Mouse (Mus musculus) urinary bladder, postnatal 4 days (tissue): ENCODE results near the gene BC017158.
A peak's percentile ranks its signal among the peaks of the same experiment; 100 is the strongest.

Experiments used
- DNase-seq, 2 experiments: peaks; one replicate each; pipeline ENCODE4 v3.0.0; 2021 to 2022; ENCODE audit warnings: low spot score in 2 of 2

BC017158 gene

GRCm38 (mm10) chr7:128256783-128257334 is 41.1 kb downstream of the BC017158 start:
- DNase-seq: no peak

GRCm38 (mm10) chr7:128255757-128256156 is 42.2 kb downstream of the BC017158 start:
- no peak for DNase-seq

- DNase-seq: no peak
These were observed 43.0 kb downstream of the BC017158 start for GRCm38 (mm10) chr7:128254978-128255377.

- peak in 1 of 2 experiments; percentile 59 for DNase-seq
These were observed 45.4 kb downstream of the BC017158 start for GRCm38 (mm10) chr7:128252609-128253008.

GRCm38 (mm10) chr7:128251946-128252345 is 46.0 kb downstream of the BC017158 start:
- peak in 1 of 2 experiments; percentile 55 for DNase-seq

GRCm38 (mm10) chr7:128249998-128250397 is 48.0 kb downstream of the BC017158 start:
- no peak for DNase-seq

GRCm38 (mm10) chr7:128248081-128249042 is 49.6 kb downstream of the BC017158 start:
- DNase-seq: peak in 1 of 2 experiments; percentile 57

- DNase-seq: peak; percentile 73 to 90
These were observed 50.5 kb downstream of the BC017158 start for GRCm38 (mm10) chr7:128247443-128247842.

GRCm38 (mm10) chr7:128246496-128247391 is 51.2 kb downstream of the BC017158 start, which contains the start of gene Tgfb1i1:
Tgfb1i1 (plus strand) TSS chr7:128246812.
- DNase-seq: peak; percentile 70 to 72

- DNase-seq: peak in 1 of 2 experiments; percentile 54
These were observed 52.4 kb downstream of the BC017158 start for GRCm38 (mm10) chr7:128245547-128245946.

- peak in 1 of 2 experiments; percentile 57 for DNase-seq
These were observed 53.5 kb downstream of the BC017158 start for GRCm38 (mm10) chr7:128244410-128245025.

GRCm38 (mm10) chr7:128243921-128244320 is 54.0 kb downstream of the BC017158 start:
- DNase-seq: peak in 1 of 2 experiments; percentile 61

GRCm38 (mm10) chr7:128242331-128242730 is 55.6 kb downstream of the BC017158 start:
- no peak for DNase-seq

- no peak for DNase-seq
These were observed 57.7 kb downstream of the BC017158 start for GRCm38 (mm10) chr7:128240131-128240784.

- DNase-seq: no peak
These were observed 59.0 kb downstream of the BC017158 start for GRCm38 (mm10) chr7:128238991-128239390.

GRCm38 (mm10) chr7:128237927-128238778 is 59.8 kb downstream of the BC017158 start, which contains the start of gene 9130023H24Rik:
9130023H24Rik (minus strand) TSS chr7:128238031.
- peak; percentile 100 for DNase-seq

GRCm38 (mm10) chr7:128237593-128237926 is 60.4 kb downstream of the BC017158 start:
- DNase-seq: no peak

- DNase-seq: peak; percentile 82 to 89
These were observed 60.9 kb downstream of the BC017158 start, which contains the start of gene Armc5 for GRCm38 (mm10) chr7:128236856-128237592. Armc5 (plus strand) TSS chr7:128237342.

GRCm38 (mm10) chr7:128236426-128236825 is 61.5 kb downstream of the BC017158 start:
- no peak for DNase-seq
